Mouse (Mus musculus) liver, embryonic 12.5 days (tissue): ENCODE results near the gene Gm21454. TPM values are rescaled to one million over a fixed set of nuclear protein-coding genes. Genes with fewer than 3 reads are reported as not detected.
"Not testable (repeated sequence)": the region's sequence is repeated elsewhere in the genome, so short reads cannot be mapped to it uniquely, and the experiment has no call there.

ENCODE experiments used
- ATAC-seq: fragments of 200-750 bp; cut with Nextera tagmentation; 2 replicates; pipeline ENCODE4 v1.8.0; 2017; ENCODE audit warnings: moderate number of reproducible peaks, mild to moderate bottlenecking, moderate library complexity
- H3K27ac ChIP-seq: fragments of 300-500 bp; sonication (generic); 2 replicates; pipeline ENCODE4 v1.5.1; 2016; ENCODE audit warnings: mild to moderate bottlenecking
- H3K27me3 ChIP-seq: fragments of 300-500 bp; sonication (generic); replicated peaks from 2 replicates; pipeline ENCODE4 v1.6.1; 2016; ENCODE audit warnings: mild to moderate bottlenecking, moderate library complexity
- H3K36me3 ChIP-seq: fragments of 300-500 bp; sonication (generic); 2 replicates; pipeline ENCODE4 v1.6.1; 2016; ENCODE audit warnings: mild to moderate bottlenecking, moderate library complexity
- H3K4me1 ChIP-seq: fragments of 300-500 bp; sonication (generic); 2 replicates; pipeline ENCODE4 v1.6.1; 2016
- H3K4me2 ChIP-seq: fragments of 300-500 bp; sonication (generic); 2 replicates; pipeline ENCODE4 v1.6.1; 2016; ENCODE audit warnings: mild to moderate bottlenecking, moderate library complexity
- H3K4me3 ChIP-seq: fragments of 300-500 bp; sonication (generic); 2 replicates; pipeline ENCODE4 v1.5.1; 2016; ENCODE audit warnings: mild to moderate bottlenecking, moderate library complexity
- H3K9ac ChIP-seq: fragments of 300-500 bp; sonication (generic); 2 replicates; pipeline ENCODE4 v1.6.1; 2016; ENCODE audit warnings: mild to moderate bottlenecking, moderate library complexity
- H3K9me3 ChIP-seq: fragments of 300-500 bp; sonication (generic); replicated peaks from 2 replicates; pipeline ENCODE4 v1.6.1; 2016; ENCODE audit warnings: mild to moderate bottlenecking, moderate library complexity
- WGBS: fragments of 180-500 bp; shearing (Covaris S2); methylation state at CpG from one replicate; pipeline ENCODE4 v1.1.7; 2016; ENCODE audit not compliant: insufficient replicate concordance; 5-methylcytosine and 5-hydroxymethylcytosine counted together
- polyA plus RNA-seq: library from polyadenylated mRNA; unstranded; fragments of >200 nt; fragmentation: Nextera tagmentation; extraction: Ambion mirVana; gene quantifications from 2 replicates; pipeline ENCODE4 v1.2.1, GENCODE M21; 2016

Gm21454 gene
- polyA plus RNA-seq = not detected in 2 replicates

- H3K36me3 ChIP-seq, H3K4me2 ChIP-seq, H3K27me3 ChIP-seq, H3K4me1 ChIP-seq, H3K4me3 ChIP-seq, H3K9me3 ChIP-seq, H3K9ac ChIP-seq, H3K27ac ChIP-seq, ATAC-seq: not testable (repeated sequence)
These were observed at the start of gene Gm21454, which contains the start of gene Gm21440 for GRCm38 (mm10) chrY:13252091-13252490. Gm21454 (plus strand) TSS chrY:13252442. Gm21440 (plus strand) TSS chrY:13252391.

DNA sequence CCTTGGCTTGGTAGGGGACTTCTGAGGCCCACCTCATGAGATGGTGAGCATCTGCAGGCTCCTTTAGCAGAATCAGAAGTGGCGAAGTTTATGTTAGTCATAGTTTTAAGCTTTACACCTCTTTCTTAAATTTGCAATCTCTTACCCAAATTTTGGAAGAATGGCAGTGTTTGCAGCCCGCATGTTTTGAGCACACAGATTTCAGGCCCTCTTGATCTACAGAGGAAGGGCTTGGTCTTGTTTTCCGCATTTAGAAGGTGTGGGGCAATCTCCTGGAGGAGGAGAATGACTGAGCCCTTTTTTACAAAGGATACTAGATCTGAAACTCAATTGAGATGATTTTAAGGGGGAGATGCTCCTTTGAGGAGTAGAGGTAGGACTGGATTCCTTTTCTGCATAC lies 28.4 kb upstream of the Gm21454 start, which contains the start of gene Gm21828:
TSS of gene Gm21828 (minus strand) at position 101 of the 400 bp plus-strand sequence.
- not testable (repeated sequence) for ATAC-seq, H3K27me3 ChIP-seq, H3K36me3 ChIP-seq, H3K4me3 ChIP-seq, H3K4me2 ChIP-seq, H3K27ac ChIP-seq, H3K4me1 ChIP-seq, H3K9me3 ChIP-seq, H3K9ac ChIP-seq
- WGBS = no CpG with 5 or more reads among the region's 3 CpGs

DNA sequence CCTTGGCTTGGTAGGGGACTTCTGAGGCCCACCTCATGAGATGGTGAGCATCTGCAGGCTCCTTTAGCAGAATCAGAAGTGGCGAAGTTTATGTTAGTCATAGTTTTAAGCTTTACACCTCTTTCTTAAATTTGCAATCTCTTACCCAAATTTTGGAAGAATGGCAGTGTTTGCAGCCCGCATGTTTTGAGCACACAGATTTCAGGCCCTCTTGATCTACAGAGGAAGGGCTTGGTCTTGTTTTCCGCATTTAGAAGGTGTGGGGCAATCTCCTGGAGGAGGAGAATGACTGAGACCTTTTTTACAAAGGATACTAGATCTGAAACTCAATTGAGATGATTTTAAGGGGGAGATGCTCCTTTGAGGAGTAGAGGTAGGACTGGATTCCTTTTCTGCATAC lies 96.7 kb downstream of the Gm21454 start, which contains the start of gene Gm21725:
TSS of gene Gm21725 (minus strand) at position 101 of the 400 bp plus-strand sequence.
- H3K4me3 ChIP-seq, H3K4me2 ChIP-seq, H3K9ac ChIP-seq, H3K9me3 ChIP-seq, H3K27ac ChIP-seq, ATAC-seq, H3K36me3 ChIP-seq, H3K27me3 ChIP-seq, H3K4me1 ChIP-seq: not testable (repeated sequence)
- WGBS = no CpG with 5 or more reads among the region's 3 CpGs

Other genes with a start within 250 kb of the Gm21454 start
- not detected in 2 replicates for gene Gm20807, start 209.6 kb upstream of the Gm21454 start, polyA plus RNA-seq
- not detected in 2 replicates for gene Gm21891, start 119.0 kb upstream of the Gm21454 start, polyA plus RNA-seq
- gene Gm21425, start 90.5 kb upstream of the Gm21454 start, polyA plus RNA-seq = not detected in 2 replicates
- gene Gm21828, start 28.5 kb upstream of the Gm21454 start, polyA plus RNA-seq = not detected in 2 replicates
- not detected in 2 replicates for gene Gm21440, start 51 bp upstream of the Gm21454 start, polyA plus RNA-seq
- not detected in 2 replicates for gene Gm21725, start 96.6 kb downstream of the Gm21454 start, polyA plus RNA-seq
- not detected in 2 replicates for gene Gm21866, start 213.1 kb downstream of the Gm21454 start, polyA plus RNA-seq
- not detected in 2 replicates for gene Gm20773, start 241.6 kb downstream of the Gm21454 start, polyA plus RNA-seq